Mouse (Mus musculus): ENCODE data around the gene Fam3c.

GRCm38 (mm10) chr6:22327931-22328330, 28.1 kb downstream of the Fam3c start:
- TF ChIP-seq POLR2A (IDR thresholded peaks at IDR 0.05; ENCODE audit: borderline replicate concordance, control insufficient read depth, low read depth, low read length) (no peak), CTCF (IDR thresholded peaks at IDR 0.05; ENCODE audit: control insufficient read depth, insufficient read depth, low read length) (no peak)
